In genomic region chr7:82458376-82458775, GRCm38 (mm10) we compare ENCODE assay signal across 17 mouse cellular contexts.
A peak's percentile ranks its signal among the peaks of the same experiment; 100 is the strongest.
DNase-seq lines count a peak whose midpoint lies in the region; ATAC-seq and TF ChIP-seq lines count a peak whose summit lies in the region.
"Had no signal": no experiment of that assay in that cellular context is flagged by ENCODE, and none has a peak within 500 bp of the region (broad histone marks: within the 10 kb centered on the region; RNA-seq: fewer than 3 reads in every experiment).

No protein-coding gene starts in this region.

- H3K9ac ChIP-seq in liver, adult 2 months (ENCODE audit: low read depth, low read length), result no peak overlapping the region
- H3K9ac ChIP-seq in liver, embryonic 12.5 days, result no peak overlapping the region
- H3K9ac ChIP-seq in heart, postnatal 0 days (replicated peaks; ENCODE audit: low read depth, low read length), result no peak overlapping the region
- H3K9ac ChIP-seq: intestine, embryonic 15.5 days; kidney, embryonic 15.5 days; liver, embryonic 14.5 days; neural tube, embryonic 12.5 days had no signal

- H3K27me3 ChIP-seq in liver, adult 2 months (ENCODE audit: control insufficient read depth, insufficient read depth, low read length), result no peaks in the 10 kb centered on the region
- H3K27me3 ChIP-seq in liver, embryonic 12.5 days (replicated peaks), result no peaks in the 10 kb centered on the region
- no peaks in the 10 kb centered on the region for H3K27me3 ChIP-seq in C2C12 (ENCODE audit: control insufficient read depth, insufficient read depth, insufficient read length)
- H3K27me3 ChIP-seq in heart, postnatal 0 days (ENCODE audit: control insufficient read depth, insufficient read depth, low read length), result no peaks in the 10 kb centered on the region
- H3K27me3 ChIP-seq: intestine, embryonic 15.5 days; kidney, embryonic 15.5 days; neural tube, embryonic 12.5 days had no signal

- H3ac ChIP-seq in C2C12 (ENCODE audit: control insufficient read depth, insufficient read length, low read depth), result no peak overlapping the region

- no peaks in the 10 kb centered on the region for H3K9me3 ChIP-seq in liver, embryonic 12.5 days (replicated peaks)
- no peaks in the 10 kb centered on the region for H3K9me3 ChIP-seq in heart, postnatal 0 days (replicated peaks; ENCODE audit: control insufficient read depth, low read length)
- H3K9me3 ChIP-seq: hindbrain, embryonic 10.5 days; intestine, embryonic 15.5 days; kidney, embryonic 15.5 days; limb, embryonic 10.5 days; neural tube, embryonic 12.5 days had no signal

- no peaks in the 10 kb centered on the region for H3K79me3 ChIP-seq in C2C12 (ENCODE audit: low read depth)

- H3K36me3 ChIP-seq in liver, adult 2 months (ENCODE audit: control insufficient read depth, insufficient read depth, low read length), result no peaks in the 10 kb centered on the region
- no peaks in the 10 kb centered on the region for H3K36me3 ChIP-seq in liver, embryonic 12.5 days
- no peaks in the 10 kb centered on the region for H3K36me3 ChIP-seq in C2C12 (ENCODE audit: control insufficient read depth, insufficient read depth)
- H3K36me3 ChIP-seq in heart, postnatal 0 days (replicated peaks; ENCODE audit: control insufficient read depth, insufficient read depth, low read length), result no peaks in the 10 kb centered on the region
- H3K36me3 ChIP-seq: hindbrain, embryonic 10.5 days; intestine, embryonic 15.5 days; kidney, embryonic 15.5 days; limb, embryonic 10.5 days; neural tube, embryonic 12.5 days had no signal

- no peak for TF ChIP-seq POLR2A in liver, adult 2 months (IDR thresholded peaks at IDR 0.05; ENCODE audit: extremely low read depth, insufficient read depth, low read length)

- DNase-seq in gastrocnemius, adult 2 months, result peak; percentile 40
- no peak for DNase-seq in gastrocnemius, postnatal 4 days (ENCODE audit: low spot score in 2 of 2)
- DNase-seq in liver, adult 2 months (ENCODE audit: extremely low read depth, low read depth, low spot score), result peak; percentile 5
- DNase-seq in heart, postnatal 0 days (ENCODE audit: low spot score), result peak; percentile 16
- no peak for DNase-seq in frontal cortex, postnatal 14 days (ENCODE audit: low spot score in 2 of 2)
- DNase-seq in layer of hippocampus, postnatal 25 days (ENCODE audit: extremely low spot score in 1 of 2, low spot score in 1 of 2), result no peak
- DNase-seq: adrenal gland, postnatal 10 days; cerebellum, adult 8-10 months had no signal

- H3K27ac ChIP-seq in gastrocnemius, adult 2 months, result peak overlapping the region; percentile 44
- H3K27ac ChIP-seq in liver, adult 2 months (replicated peaks; ENCODE audit: insufficient read depth, low read depth, low read length), result no peak overlapping the region
- H3K27ac ChIP-seq in liver, embryonic 12.5 days, result no peak overlapping the region
- H3K27ac ChIP-seq in heart, postnatal 0 days (ENCODE audit: low read depth), result no peak overlapping the region
- H3K27ac ChIP-seq: hindbrain, embryonic 10.5 days; intestine, embryonic 15.5 days; kidney, embryonic 15.5 days; limb, embryonic 10.5 days; liver, embryonic 14.5 days; neural tube, embryonic 12.5 days had no signal

- intact Hi-C loops in gastrocnemius, adult 2 months (cut with DNase I), result no loop called here

- H3K4me1 ChIP-seq in liver, adult 2 months (ENCODE audit: control insufficient read depth, insufficient read depth, low read length), result no peaks in the 10 kb centered on the region
- H3K4me1 ChIP-seq in liver, embryonic 12.5 days, result no peaks in the 10 kb centered on the region
- no peaks in the 10 kb centered on the region for H3K4me1 ChIP-seq in heart, postnatal 0 days (ENCODE audit: control insufficient read depth, insufficient read depth)
- H3K4me1 ChIP-seq: hindbrain, embryonic 10.5 days; intestine, embryonic 15.5 days; kidney, embryonic 15.5 days; limb, embryonic 10.5 days; neural tube, embryonic 12.5 days had no signal

- no peak overlapping the region for H3K4me2 ChIP-seq in liver, embryonic 12.5 days
- H3K4me2 ChIP-seq in heart, postnatal 0 days (ENCODE audit: low read depth, low read length), result no peak overlapping the region
- H3K4me2 ChIP-seq: intestine, embryonic 15.5 days; kidney, embryonic 15.5 days; neural tube, embryonic 12.5 days had no signal

- no peaks in the 10 kb centered on the region for H3K79me2 ChIP-seq in liver, adult 2 months (ENCODE audit: control insufficient read depth, insufficient read depth, low read length)
- no peaks in the 10 kb centered on the region for H3K79me2 ChIP-seq in C2C12 (ENCODE audit: control insufficient read depth, insufficient read depth)

- no peak for ATAC-seq in liver, embryonic 12.5 days
- no peak for ATAC-seq in heart, postnatal 0 days (ENCODE audit: insufficient read depth, low read depth)
- ATAC-seq: intestine, embryonic 15.5 days; midbrain, embryonic 16.5 days had no signal

- WGBS in liver, adult 2 months, result 57% methylated on average over 2 of the region's 2 CpGs
- 56% methylated on average over 2 of the region's 2 CpGs for WGBS in liver, embryonic 12.5 days (ENCODE audit: insufficient replicate concordance)
- WGBS in heart, postnatal 0 days, result 22% methylated on average over 2 of the region's 2 CpGs

- no peak for TF ChIP-seq EP300 in heart, postnatal 0 days (IDR thresholded peaks at IDR 0.05; ENCODE audit: low read depth)

- no peak for TF ChIP-seq CTCF in gastrocnemius, adult 2 months (IDR thresholded peaks at IDR 0.05)
- TF ChIP-seq CTCF in liver, adult 2 months (IDR thresholded peaks at IDR 0.05; ENCODE audit: low read depth, low read length), result no peak
- no peak for TF ChIP-seq CTCF in C2C12 (IDR thresholded peaks at IDR 0.05; ENCODE audit: control insufficient read depth, insufficient read depth, insufficient read length)
- TF ChIP-seq CTCF in heart, postnatal 0 days (IDR thresholded peaks at IDR 0.05; ENCODE audit: low read depth), result no peak

- H3K4me3 ChIP-seq in gastrocnemius, adult 2 months, result no peak overlapping the region
- no peak overlapping the region for H3K4me3 ChIP-seq in liver, adult 2 months (ENCODE audit: insufficient read depth, low read depth, low read length)
- H3K4me3 ChIP-seq in liver, embryonic 12.5 days, result no peak overlapping the region
- H3K4me3 ChIP-seq in C2C12 (ENCODE audit: insufficient read depth, poor library complexity, severe bottlenecking), result no peak overlapping the region
- no peak overlapping the region for H3K4me3 ChIP-seq in heart, postnatal 0 days (ENCODE audit: low read depth, low read length)
- H3K4me3 ChIP-seq: hindbrain, embryonic 10.5 days; intestine, embryonic 15.5 days; kidney, embryonic 15.5 days; limb, embryonic 10.5 days; neural tube, embryonic 12.5 days had no signal

TF ChIP-seq in C2C12, 6 proteins besides CTCF, POLR2A, EP300 and RAD21:
- TF ChIP-seq MYOD1 (IDR thresholded peaks at IDR 0.05; ENCODE audit: control insufficient read depth, insufficient read length, low read depth) (peak; percentile 44), MYOG (IDR thresholded peaks at IDR 0.05; ENCODE audit: control insufficient read depth, extremely low read depth, insufficient read length) (no peak)

Comparison
In these comparisons a context has a peak if more than half of its experiments do, and no peak if none do; other contexts are left out.
1. DNase-seq: peak in gastrocnemius, adult 2 months (single experiment), liver, adult 2 months (single experiment) and heart, postnatal 0 days (single experiment); none in gastrocnemius, postnatal 4 days (0 of 2), frontal cortex, postnatal 14 days (0 of 2) and layer of hippocampus, postnatal 25 days (0 of 2).